Mouse (Mus musculus): ENCODE data around the gene Calml4. TPM values are rescaled to one million over a fixed set of nuclear protein-coding genes. Genes with fewer than 3 reads are reported as not detected.
"Not testable (repeated sequence)": the region's sequence is repeated elsewhere in the genome, so short reads cannot be mapped to it uniquely, and the experiment has no call there.

Gene Calml4
- total and polyA plus RNA-seq, 3 experiments = 0.11 to 0.15 TPM; not detected in 1

DNA sequence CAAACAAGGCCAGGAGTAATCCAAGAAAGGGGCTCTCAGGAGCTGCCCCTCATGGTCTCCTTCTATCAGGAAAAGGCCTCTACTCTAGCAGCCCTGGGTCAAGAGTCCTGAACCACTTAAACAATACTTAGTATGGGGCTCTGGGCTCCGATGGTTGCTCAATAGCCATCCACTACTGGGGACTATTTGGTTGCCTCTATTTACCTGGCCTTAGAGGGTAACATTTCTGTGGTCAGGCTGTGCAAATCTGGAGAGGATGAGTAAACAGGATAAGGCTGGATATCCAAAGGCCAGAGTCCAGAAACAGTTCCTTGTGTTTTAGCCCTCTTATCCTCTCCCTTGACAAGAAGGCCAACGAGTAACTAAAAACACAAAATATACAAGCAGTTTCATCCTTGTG is 43.1 kb upstream of the Calml4 start:
- DNase-seq (ENCODE audit: low spot score) (no peak), ATAC-seq (ENCODE audit: extremely low read depth, insufficient number of reproducible peaks, low FRiP score, poor library complexity, severe bottlenecking) (no peak)
- H3K27me3 ChIP-seq (ENCODE audit: insufficient read depth, low read length) = no peaks in the 10 kb centered on the region
- TF ChIP-seq CTCF (IDR thresholded peaks at IDR 0.05; ENCODE audit: low read depth, low read length) = no peak
- H3K36me3 ChIP-seq (replicated peaks) = peaks cover 4% of the 10 kb centered on the region
- H3K9me3 ChIP-seq (replicated peaks) = no peaks in the 10 kb centered on the region
- peaks cover 50% of the 10 kb centered on the region for H3K4me1 ChIP-seq (ENCODE audit: insufficient read depth, low read depth, low read length)
- no peak overlapping the region for H3K4me3 ChIP-seq (ENCODE audit: low read depth, low read length)

DNA sequence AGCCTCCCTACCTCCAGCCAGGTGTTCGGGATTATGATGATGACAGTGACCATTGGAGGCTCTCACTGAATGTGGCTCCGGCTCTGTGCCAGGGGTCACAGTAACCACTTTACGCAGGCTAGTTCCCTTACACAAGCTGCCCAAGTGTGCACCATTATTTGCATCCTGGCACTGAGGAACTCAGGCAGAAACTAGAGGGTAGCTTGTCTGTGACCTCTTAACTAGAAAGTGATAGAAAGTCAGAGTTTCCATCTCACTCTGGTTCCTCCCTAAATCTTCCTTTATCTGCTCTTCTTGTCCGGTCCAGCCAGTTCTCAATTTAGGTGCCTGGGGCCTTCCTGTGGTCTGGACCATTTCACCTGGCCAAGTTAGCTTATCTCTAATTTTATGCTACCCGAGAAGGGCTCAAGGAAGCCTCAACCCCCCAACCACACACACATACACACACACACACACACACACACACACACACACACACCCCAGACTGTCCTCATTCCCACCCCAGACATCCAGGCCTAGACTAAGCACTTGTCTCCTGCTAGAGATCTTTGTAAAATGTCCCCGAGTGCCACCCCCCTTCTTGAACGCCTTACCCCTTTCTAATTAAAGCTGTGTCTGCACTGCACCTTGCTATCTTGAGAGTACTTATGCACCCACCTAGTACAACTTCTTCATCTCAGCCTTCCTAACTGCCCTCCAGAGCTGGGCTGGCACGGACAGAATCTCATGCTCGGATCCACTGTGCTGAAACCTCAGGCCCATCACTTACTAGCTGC is 41.4 kb upstream of the Calml4 start:
- Histone ChIP-seq H3K36me3 (replicated peaks) (no peaks in the 10 kb centered on the region), H3K4me3 (ENCODE audit: low read depth, low read length) (no peak overlapping the region), H3K4me1 (ENCODE audit: insufficient read depth, low read depth, low read length) (peaks cover 58% of the 10 kb centered on the region), H3K9me3 (replicated peaks) (no peaks in the 10 kb centered on the region), H3K27me3 (ENCODE audit: insufficient read depth, low read length) (no peaks in the 10 kb centered on the region)
- DNase-seq (ENCODE audit: low spot score) (no peak), ATAC-seq (ENCODE audit: extremely low read depth, insufficient number of reproducible peaks, low FRiP score, poor library complexity, severe bottlenecking) (no peak)
- TF ChIP-seq CTCF (IDR thresholded peaks at IDR 0.05; ENCODE audit: low read depth, low read length) = no peak
- TF ChIP-seq GATA1 (IDR thresholded peaks at IDR 0.05; ENCODE audit: borderline replicate concordance, low read length) = no peak
- no peak for TF ChIP-seq GATA2 (IDR thresholded peaks at IDR 0.05; ENCODE audit: borderline replicate concordance, low read depth, low read length)
- no peak for TF ChIP-seq POLR2AphosphoS5 (IDR thresholded peaks at IDR 0.05; ENCODE audit: insufficient replicate concordance, low read depth, low read length)
- no peak for TF ChIP-seq TAL1 (conservative IDR thresholded peaks at IDR 0.05; ENCODE audit: low read depth, low read length)

DNA sequence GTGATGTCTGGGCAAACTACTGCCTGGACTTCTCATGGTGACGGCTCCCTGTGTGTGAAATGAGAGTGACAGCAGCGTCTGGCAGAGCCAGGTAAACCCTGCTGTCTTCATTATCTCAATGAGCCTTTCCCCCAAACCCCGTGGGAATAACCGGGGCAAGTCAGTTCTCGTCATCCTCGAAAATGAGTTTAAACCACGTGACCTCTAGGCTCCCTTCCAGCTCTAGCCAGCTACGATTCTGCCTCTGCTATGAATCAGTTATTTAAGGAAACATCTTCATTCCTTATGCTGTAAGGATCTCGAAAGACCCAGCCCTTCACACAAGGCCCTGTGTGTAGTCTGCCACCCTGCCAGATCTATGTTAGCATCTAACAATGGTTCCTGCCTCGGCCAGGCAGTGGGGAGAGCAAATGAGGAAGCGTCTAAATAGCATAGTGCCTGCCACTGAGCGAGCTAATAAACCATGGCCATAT is 40.7 kb upstream of the Calml4 start:
- ATAC-seq (ENCODE audit: extremely low read depth, insufficient number of reproducible peaks, low FRiP score, poor library complexity, severe bottlenecking) = no peak

DNA sequence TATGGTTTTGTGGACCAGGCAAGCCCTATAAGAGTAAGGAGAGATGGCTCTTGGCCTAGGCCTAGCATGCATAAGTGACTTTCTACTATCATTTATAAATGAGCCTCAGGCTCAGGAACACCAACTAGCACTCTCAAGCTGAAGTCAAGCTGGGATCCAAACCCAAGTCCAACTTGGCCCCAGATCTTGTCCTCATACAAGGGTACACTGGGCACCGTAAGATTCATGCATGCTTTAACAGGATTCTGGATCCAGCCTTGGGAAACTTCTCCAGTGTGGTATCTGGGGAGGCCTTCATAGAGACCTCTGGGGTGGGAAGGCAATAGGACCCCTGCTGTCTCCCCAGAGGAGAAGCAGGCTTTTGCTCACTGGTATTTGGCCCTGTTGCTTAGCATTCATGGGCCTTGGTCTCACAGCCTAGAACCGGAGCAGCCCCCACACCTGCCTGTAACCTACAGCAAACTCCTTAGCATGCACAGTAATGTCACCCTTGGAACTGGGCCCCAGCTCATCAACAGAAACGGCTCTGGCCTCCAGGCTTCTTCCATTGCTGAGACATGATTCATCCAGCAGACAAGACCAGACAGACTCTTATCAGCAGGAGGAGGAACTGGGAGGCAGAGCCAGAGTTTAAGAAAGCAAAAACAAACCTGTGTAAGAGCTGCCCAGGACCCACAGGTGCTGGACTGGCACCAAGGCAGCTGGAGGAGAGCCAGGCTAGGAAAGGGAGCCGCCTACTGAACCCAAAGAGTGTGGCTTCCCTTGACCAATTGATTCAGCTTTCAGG is 39.9 kb upstream of the Calml4 start:
- DNase-seq (ENCODE audit: low spot score) (no peak), ATAC-seq (ENCODE audit: extremely low read depth, insufficient number of reproducible peaks, low FRiP score, poor library complexity, severe bottlenecking) (no peak)
- peaks cover 46% of the 10 kb centered on the region for H3K4me1 ChIP-seq (ENCODE audit: insufficient read depth, low read depth, low read length)
- H3K27me3 ChIP-seq (ENCODE audit: insufficient read depth, low read length) = no peaks in the 10 kb centered on the region
- H3K9me3 ChIP-seq (replicated peaks) = no peaks in the 10 kb centered on the region
- no peaks in the 10 kb centered on the region for H3K36me3 ChIP-seq (replicated peaks)
- no peak overlapping the region for H3K4me3 ChIP-seq (ENCODE audit: low read depth, low read length)
- TF ChIP-seq GATA1 (IDR thresholded peaks at IDR 0.05; ENCODE audit: borderline replicate concordance, low read length) (no peak), GATA2 (IDR thresholded peaks at IDR 0.05; ENCODE audit: borderline replicate concordance, low read depth, low read length) (no peak), CTCF (IDR thresholded peaks at IDR 0.05; ENCODE audit: low read depth, low read length) (no peak), TAL1 (conservative IDR thresholded peaks at IDR 0.05; ENCODE audit: low read depth, low read length) (no peak), POLR2AphosphoS5 (IDR thresholded peaks at IDR 0.05; ENCODE audit: insufficient replicate concordance, low read depth, low read length) (no peak)

More for the DNA sequence above, 40.7 kb upstream of the Calml4 start:
- no peaks in the 10 kb centered on the region for H3K27me3 ChIP-seq (ENCODE audit: insufficient read depth, low read length)
- no peaks in the 10 kb centered on the region for H3K36me3 ChIP-seq (replicated peaks)
- H3K4me1 ChIP-seq (ENCODE audit: insufficient read depth, low read depth, low read length) = peaks cover 55% of the 10 kb centered on the region
- no peaks in the 10 kb centered on the region for H3K9me3 ChIP-seq (replicated peaks)
- TF ChIP-seq TAL1 (conservative IDR thresholded peaks at IDR 0.05; ENCODE audit: low read depth, low read length) (no peak), POLR2AphosphoS5 (IDR thresholded peaks at IDR 0.05; ENCODE audit: insufficient replicate concordance, low read depth, low read length) (no peak), GATA1 (IDR thresholded peaks at IDR 0.05; ENCODE audit: borderline replicate concordance, low read length) (no peak), GATA2 (IDR thresholded peaks at IDR 0.05; ENCODE audit: borderline replicate concordance, low read depth, low read length) (no peak), CTCF (IDR thresholded peaks at IDR 0.05; ENCODE audit: low read depth, low read length) (no peak)
- H3K4me3 ChIP-seq (ENCODE audit: low read depth, low read length) = no peak overlapping the region
- DNase-seq (ENCODE audit: low spot score) = no peak

DNA sequence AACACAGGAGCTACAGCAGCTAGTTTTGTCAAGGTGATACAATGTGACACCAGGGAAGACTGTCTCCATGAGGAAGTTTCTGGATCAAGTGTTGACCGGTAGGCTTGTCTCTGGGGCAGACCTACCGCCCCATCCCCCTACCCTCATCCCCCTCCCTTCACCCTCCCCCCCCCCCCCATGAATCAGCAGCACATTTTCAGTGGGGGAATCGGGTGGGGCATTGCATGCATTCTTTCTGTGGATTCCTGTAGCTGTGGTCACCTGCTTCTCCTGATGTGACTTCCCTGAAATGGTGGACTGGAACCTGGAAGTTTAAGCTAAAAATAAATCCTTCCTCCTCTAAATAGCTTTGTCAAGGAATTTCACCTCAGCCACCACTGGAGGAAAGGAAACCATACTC is 38.4 kb upstream of the Calml4 start:
- Histone ChIP-seq H3K27me3 (ENCODE audit: insufficient read depth, low read length) (no peaks in the 10 kb centered on the region), H3K9me3 (replicated peaks) (no peaks in the 10 kb centered on the region), H3K4me1 (ENCODE audit: insufficient read depth, low read depth, low read length) (peaks cover 44% of the 10 kb centered on the region), H3K4me3 (ENCODE audit: low read depth, low read length) (no peak overlapping the region), H3K36me3 (replicated peaks) (no peaks in the 10 kb centered on the region)
- ATAC-seq (ENCODE audit: extremely low read depth, insufficient number of reproducible peaks, low FRiP score, poor library complexity, severe bottlenecking) (no peak), DNase-seq (ENCODE audit: low spot score) (no peak)
- TF ChIP-seq CTCF (IDR thresholded peaks at IDR 0.05; ENCODE audit: low read depth, low read length) (no peak), POLR2AphosphoS5 (IDR thresholded peaks at IDR 0.05; ENCODE audit: insufficient replicate concordance, low read depth, low read length) (no peak), GATA2 (IDR thresholded peaks at IDR 0.05; ENCODE audit: borderline replicate concordance, low read depth, low read length) (no peak)

DNA sequence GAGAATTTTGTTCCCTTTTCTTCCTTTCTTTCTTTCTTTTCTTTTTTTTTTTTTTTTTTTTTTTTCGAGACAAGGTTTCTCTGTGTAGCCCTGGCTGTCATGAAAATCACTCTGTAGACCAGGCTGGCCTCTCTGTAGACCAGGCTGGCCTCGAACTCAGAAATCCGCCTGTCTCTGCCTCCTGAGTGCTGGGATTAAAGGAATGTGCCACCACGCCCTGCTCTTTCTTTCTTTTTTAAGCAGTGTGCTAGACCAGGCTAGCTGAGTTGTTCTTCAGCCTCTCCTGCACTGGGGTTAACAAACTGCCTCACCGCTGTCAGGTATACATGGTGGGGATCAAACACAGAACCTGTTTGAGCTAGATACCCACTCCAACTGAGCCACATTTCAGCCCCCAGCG is 38.0 kb upstream of the Calml4 start:
- H3K4me3 ChIP-seq (ENCODE audit: low read depth, low read length); H3K9me3 ChIP-seq (replicated peaks); DNase-seq (ENCODE audit: low spot score); ATAC-seq (ENCODE audit: extremely low read depth, insufficient number of reproducible peaks, low FRiP score, poor library complexity, severe bottlenecking); H3K27me3 ChIP-seq (ENCODE audit: insufficient read depth, low read length); H3K36me3 ChIP-seq (replicated peaks): not testable (repeated sequence)
- peaks cover 45% of the 10 kb centered on the region for H3K4me1 ChIP-seq (ENCODE audit: insufficient read depth, low read depth, low read length)
